Mouse (Mus musculus): ENCODE measurements around the gene Mfsd6. TPM values are rescaled to one million over a fixed set of nuclear protein-coding genes. Genes with fewer than 3 reads are reported as not detected.

The Mfsd6 gene
- polyA plus RNA-seq, 1 experiment = 0.59 TPM

DNA sequence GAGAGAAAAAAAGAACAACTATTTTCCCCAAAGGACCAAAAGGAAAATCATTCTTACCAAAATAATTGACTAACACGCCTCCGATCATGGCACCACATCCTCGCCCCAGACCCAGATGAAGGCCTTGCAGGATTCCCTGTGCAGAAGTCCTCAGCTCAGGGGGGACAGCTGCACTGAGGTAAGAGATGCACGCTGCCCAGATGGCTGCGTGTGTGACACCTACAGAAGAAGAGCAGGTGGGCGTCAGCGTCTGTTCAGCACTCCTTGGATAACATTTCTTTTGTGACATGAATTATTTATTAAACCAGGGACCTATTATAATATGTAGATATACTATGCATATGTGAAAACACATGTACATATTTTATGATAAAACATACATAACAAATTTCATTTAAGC lies 64.0 kb downstream of the Mfsd6 start:
- no peaks in the 10 kb centered on the region for H3K36me3 ChIP-seq (ENCODE audit: control insufficient read depth, insufficient read depth)
- TF ChIP-seq MAX (IDR thresholded peaks at IDR 0.05; ENCODE audit: low read depth) (no peak), TCF12 (IDR thresholded peaks at IDR 0.05; ENCODE audit: insufficient read depth, poor library complexity, severe bottlenecking) (no peak), SRF (IDR thresholded peaks at IDR 0.05; ENCODE audit: control insufficient read depth, insufficient read length, low read depth) (no peak), E2F4 (IDR thresholded peaks at IDR 0.05; ENCODE audit: insufficient read depth) (no peak), MYOD1 (IDR thresholded peaks at IDR 0.05; ENCODE audit: control insufficient read depth in 1 of 3, insufficient read length in 2 of 3, low read depth in 2 of 3) (no peak), MYOG (IDR thresholded peaks at IDR 0.05; ENCODE audit: control insufficient read depth in 1 of 3, insufficient read depth in 1 of 3, insufficient read length in 2 of 3, low read depth in 2 of 3) (no peak), TCF3 (IDR thresholded peaks at IDR 0.05; ENCODE audit: insufficient read length, low read depth) (no peak), REST (IDR thresholded peaks at IDR 0.05; ENCODE audit: insufficient read depth, insufficient read length) (no peak), POLR2A (IDR thresholded peaks at IDR 0.05; ENCODE audit: insufficient read length, low read depth) (no peak), POLR2AphosphoS2 (IDR thresholded peaks at IDR 0.05; ENCODE audit: insufficient read length, low read depth) (no peak), USF1 (IDR thresholded peaks at IDR 0.05; ENCODE audit: low read depth) (no peak), CEBPB (IDR thresholded peaks at IDR 0.05; ENCODE audit: insufficient read depth, poor library complexity, severe bottlenecking) (no peak)
- no peak overlapping the region for H3K4me2 ChIP-seq (ENCODE audit: low read depth)
- no peak overlapping the region for H3ac ChIP-seq (ENCODE audit: control insufficient read depth, insufficient read length)
- H3K79me2 ChIP-seq (ENCODE audit: control insufficient read depth, insufficient read depth) = no peaks in the 10 kb centered on the region
- H3K4me3 ChIP-seq = no peak overlapping the region
- no peaks in the 10 kb centered on the region for H3K27me3 ChIP-seq (ENCODE audit: control insufficient read depth, insufficient read depth, insufficient read length)

DNA sequence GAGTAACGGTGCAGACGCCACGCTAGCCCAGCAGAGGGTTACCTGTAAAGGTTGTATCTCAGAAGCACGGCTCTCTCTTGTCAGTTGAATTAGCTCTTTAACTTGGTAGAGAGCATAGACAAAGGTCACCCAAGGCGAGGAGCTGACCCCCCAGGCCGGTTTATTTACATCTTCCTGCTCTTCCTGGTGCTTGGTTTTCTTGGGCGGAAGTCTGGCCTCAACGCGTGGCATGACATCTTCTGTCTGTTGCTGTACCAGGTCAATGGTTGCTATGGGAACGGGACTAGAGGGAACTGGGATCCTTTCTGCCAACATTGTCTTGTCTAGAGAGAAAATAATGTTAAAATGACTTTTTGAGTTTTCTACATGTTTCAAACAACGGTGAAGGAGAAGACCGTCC lies 66.5 kb downstream of the Mfsd6 start:
- Histone ChIP-seq H3K4me2 (ENCODE audit: low read depth) (no peak overlapping the region), H3K36me3 (ENCODE audit: control insufficient read depth, insufficient read depth) (no peaks in the 10 kb centered on the region), H3K79me2 (ENCODE audit: control insufficient read depth, insufficient read depth) (no peaks in the 10 kb centered on the region), H3K27me3 (ENCODE audit: control insufficient read depth, insufficient read depth, insufficient read length) (no peaks in the 10 kb centered on the region), H3K4me3 (no peak overlapping the region), H3ac (ENCODE audit: control insufficient read depth, insufficient read length) (no peak overlapping the region)
- TF ChIP-seq POLR2A (IDR thresholded peaks at IDR 0.05; ENCODE audit: insufficient read length, low read depth) (no peak), CEBPB (IDR thresholded peaks at IDR 0.05; ENCODE audit: insufficient read depth, poor library complexity, severe bottlenecking) (no peak), E2F4 (IDR thresholded peaks at IDR 0.05; ENCODE audit: insufficient read depth) (no peak), POLR2AphosphoS2 (IDR thresholded peaks at IDR 0.05; ENCODE audit: insufficient read length, low read depth) (no peak), TCF3 (IDR thresholded peaks at IDR 0.05; ENCODE audit: insufficient read length, low read depth) (no peak), MAX (IDR thresholded peaks at IDR 0.05; ENCODE audit: low read depth) (no peak)

GRCm38 (mm10) chr1:52660278-52660677 lies 67.0 kb downstream of the Mfsd6 start:
- no peak overlapping the region for H3K4me3 ChIP-seq
- H3K36me3 ChIP-seq (ENCODE audit: control insufficient read depth, insufficient read depth) = no peaks in the 10 kb centered on the region
- no peaks in the 10 kb centered on the region for H3K79me2 ChIP-seq (ENCODE audit: control insufficient read depth, insufficient read depth)
- H3K27me3 ChIP-seq (ENCODE audit: control insufficient read depth, insufficient read depth, insufficient read length) = no peaks in the 10 kb centered on the region
- no peak for TF ChIP-seq USF1 (IDR thresholded peaks at IDR 0.05; ENCODE audit: low read depth)
- TF ChIP-seq MAX (IDR thresholded peaks at IDR 0.05; ENCODE audit: low read depth) = no peak
- no peak for TF ChIP-seq E2F4 (IDR thresholded peaks at IDR 0.05; ENCODE audit: insufficient read depth)
- TF ChIP-seq TCF12 (IDR thresholded peaks at IDR 0.05; ENCODE audit: insufficient read depth, poor library complexity, severe bottlenecking) = no peak
- no peak for TF ChIP-seq POLR2A (IDR thresholded peaks at IDR 0.05; ENCODE audit: insufficient read length, low read depth)
- TF ChIP-seq CEBPB (IDR thresholded peaks at IDR 0.05; ENCODE audit: insufficient read depth, poor library complexity, severe bottlenecking) = no peak
- TF ChIP-seq MYOG (IDR thresholded peaks at IDR 0.05; ENCODE audit: control insufficient read depth in 1 of 3, insufficient read depth in 1 of 3, insufficient read length in 2 of 3, low read depth in 2 of 3) = no peak
- TF ChIP-seq REST (IDR thresholded peaks at IDR 0.05; ENCODE audit: insufficient read depth, insufficient read length) = no peak
- TF ChIP-seq POLR2AphosphoS2 (IDR thresholded peaks at IDR 0.05; ENCODE audit: insufficient read length, low read depth) = no peak
- TF ChIP-seq MYOD1 (IDR thresholded peaks at IDR 0.05; ENCODE audit: control insufficient read depth in 1 of 3, insufficient read length in 2 of 3, low read depth in 2 of 3) = no peak
- no peak for TF ChIP-seq TCF3 (IDR thresholded peaks at IDR 0.05; ENCODE audit: insufficient read length, low read depth)
- no peak for TF ChIP-seq SRF (IDR thresholded peaks at IDR 0.05; ENCODE audit: control insufficient read depth, insufficient read length, low read depth)
- no peak overlapping the region for H3K4me2 ChIP-seq (ENCODE audit: low read depth)
- H3ac ChIP-seq (ENCODE audit: control insufficient read depth, insufficient read length) = no peak overlapping the region

DNA sequence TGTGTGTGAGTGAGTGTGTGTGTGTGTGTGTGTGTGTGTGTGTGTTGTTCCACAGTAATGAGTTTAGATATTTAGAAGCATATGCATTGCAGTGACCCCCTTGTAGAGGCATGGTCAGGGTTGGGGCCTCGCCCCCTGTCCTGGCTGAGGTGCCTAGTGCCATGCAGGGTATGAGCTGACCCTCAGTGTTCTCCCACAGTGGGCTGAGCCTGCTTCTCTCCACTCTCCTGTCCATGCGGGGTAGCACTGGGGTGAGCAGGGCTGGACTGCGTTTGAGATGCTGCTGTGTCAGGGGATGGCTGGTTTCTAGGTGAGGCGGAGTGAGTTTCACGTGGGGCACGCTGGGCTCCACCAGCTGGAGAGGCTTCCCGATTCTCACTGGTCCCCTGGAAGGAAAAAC lies 69.1 kb downstream of the Mfsd6 start:
- Histone ChIP-seq H3K4me3 (no peak overlapping the region), H3K27me3 (ENCODE audit: control insufficient read depth, insufficient read depth, insufficient read length) (no peaks in the 10 kb centered on the region), H3K4me2 (ENCODE audit: low read depth) (no peak overlapping the region), H3K79me2 (ENCODE audit: control insufficient read depth, insufficient read depth) (no peaks in the 10 kb centered on the region), H3K36me3 (ENCODE audit: control insufficient read depth, insufficient read depth) (no peaks in the 10 kb centered on the region), H3ac (ENCODE audit: control insufficient read depth, insufficient read length) (no peak overlapping the region)
- TF ChIP-seq CEBPB (IDR thresholded peaks at IDR 0.05; ENCODE audit: insufficient read depth, poor library complexity, severe bottlenecking) = no peak
- no peak for TF ChIP-seq USF1 (IDR thresholded peaks at IDR 0.05; ENCODE audit: low read depth)
- no peak for TF ChIP-seq POLR2A (IDR thresholded peaks at IDR 0.05; ENCODE audit: insufficient read length, low read depth)
- no peak for TF ChIP-seq TCF12 (IDR thresholded peaks at IDR 0.05; ENCODE audit: insufficient read depth, poor library complexity, severe bottlenecking)
- TF ChIP-seq MYOD1 (IDR thresholded peaks at IDR 0.05; ENCODE audit: control insufficient read depth in 1 of 3, insufficient read length in 2 of 3, low read depth in 2 of 3) = no peak
- no peak for TF ChIP-seq REST (IDR thresholded peaks at IDR 0.05; ENCODE audit: insufficient read depth, insufficient read length)
- TF ChIP-seq TCF3 (IDR thresholded peaks at IDR 0.05; ENCODE audit: insufficient read length, low read depth) = no peak
- TF ChIP-seq SRF (IDR thresholded peaks at IDR 0.05; ENCODE audit: control insufficient read depth, insufficient read length, low read depth) = no peak
- TF ChIP-seq POLR2AphosphoS2 (IDR thresholded peaks at IDR 0.05; ENCODE audit: insufficient read length, low read depth) = no peak
- no peak for TF ChIP-seq MYOG (IDR thresholded peaks at IDR 0.05; ENCODE audit: control insufficient read depth in 1 of 3, insufficient read depth in 1 of 3, insufficient read length in 2 of 3, low read depth in 2 of 3)
- TF ChIP-seq MAX (IDR thresholded peaks at IDR 0.05; ENCODE audit: low read depth) = no peak
- no peak for TF ChIP-seq E2F4 (IDR thresholded peaks at IDR 0.05; ENCODE audit: insufficient read depth)

- Histone ChIP-seq H3K4me3 (no peak overlapping the region), H3K27me3 (ENCODE audit: control insufficient read depth, insufficient read depth, insufficient read length) (no peaks in the 10 kb centered on the region), H3ac (ENCODE audit: control insufficient read depth, insufficient read length) (no peak overlapping the region), H3K79me2 (ENCODE audit: control insufficient read depth, insufficient read depth) (no peaks in the 10 kb centered on the region), H3K4me2 (ENCODE audit: low read depth) (no peak overlapping the region), H3K36me3 (ENCODE audit: control insufficient read depth, insufficient read depth) (no peaks in the 10 kb centered on the region)
- no peak for TF ChIP-seq REST (IDR thresholded peaks at IDR 0.05; ENCODE audit: insufficient read depth, insufficient read length)
- TF ChIP-seq MAX (IDR thresholded peaks at IDR 0.05; ENCODE audit: low read depth) = no peak
- TF ChIP-seq USF1 (IDR thresholded peaks at IDR 0.05; ENCODE audit: low read depth) = no peak
- no peak for TF ChIP-seq TCF3 (IDR thresholded peaks at IDR 0.05; ENCODE audit: insufficient read length, low read depth)
- TF ChIP-seq CEBPB (IDR thresholded peaks at IDR 0.05; ENCODE audit: insufficient read depth, poor library complexity, severe bottlenecking) = no peak
- no peak for TF ChIP-seq E2F4 (IDR thresholded peaks at IDR 0.05; ENCODE audit: insufficient read depth)
- no peak for TF ChIP-seq POLR2A (IDR thresholded peaks at IDR 0.05; ENCODE audit: insufficient read length, low read depth)
These were observed 72.1 kb downstream of the Mfsd6 start for GRCm38 (mm10) chr1:52655153-52655552.

Data from myocyte (in vitro differentiated cells).